Mouse (Mus musculus): ENCODE results near the gene Scn11a. TPM values are rescaled to one million over a fixed set of nuclear protein-coding genes. Genes with fewer than 3 reads are reported as not detected.
A peak's percentile ranks its signal among the peaks of the same experiment; 100 is the strongest.

Gene Scn11a
- polyA plus RNA-seq, 1 experiment, result 0.03 TPM

DNA sequence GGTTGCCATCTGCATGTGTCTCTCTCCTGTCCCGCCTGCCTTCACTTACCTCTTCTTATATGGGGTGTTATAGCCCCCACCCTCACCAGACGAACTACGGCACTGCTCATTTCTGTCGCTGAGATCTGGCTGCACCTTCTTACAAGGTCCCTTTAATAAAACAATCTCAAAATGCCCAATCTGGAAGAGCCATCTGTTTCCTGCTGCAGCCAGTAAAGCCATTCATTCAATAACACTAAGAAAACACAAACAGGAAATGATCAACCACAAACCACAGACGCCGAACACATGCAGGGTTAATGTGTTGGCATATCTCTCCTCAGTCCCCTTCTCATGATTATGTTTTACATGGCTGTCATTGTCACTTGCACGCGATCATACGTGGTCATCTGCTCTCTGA is 1.5 kb downstream of the Scn11a start:
- DNase-seq, result no peak
- H3K27ac ChIP-seq (ENCODE audit: insufficient read depth, low read depth, low read length), result no peak overlapping the region
- H3K4me1 ChIP-seq (ENCODE audit: control insufficient read depth, insufficient read depth, low read length), result no peaks in the 10 kb centered on the region
- no peaks in the 10 kb centered on the region for H3K27me3 ChIP-seq (replicated peaks; ENCODE audit: control insufficient read depth, insufficient read depth, low read length)
- H3K36me3 ChIP-seq (ENCODE audit: control insufficient read depth, insufficient read depth, low read length), result no peaks in the 10 kb centered on the region
- 48% methylated on average over 9 of the region's 9 CpGs for WGBS
- no peak overlapping the region for H3K4me3 ChIP-seq (ENCODE audit: insufficient read depth, low read depth, low read length)
- TF ChIP-seq CTCF (conservative IDR thresholded peaks at IDR 0.05; ENCODE audit: insufficient read depth, insufficient read length, low read depth, low read length) (no peak), POLR2A (IDR thresholded peaks at IDR 0.05; ENCODE audit: low read depth, low read length) (no peak)

- no peak overlapping the region for H3K27ac ChIP-seq (ENCODE audit: insufficient read depth, low read depth, low read length)
- no peak overlapping the region for H3K4me3 ChIP-seq (ENCODE audit: insufficient read depth, low read depth, low read length)
- TF ChIP-seq POLR2A (IDR thresholded peaks at IDR 0.05; ENCODE audit: low read depth, low read length), result no peak
- no peak; the same call in 1 of the 2 replicates for TF ChIP-seq CTCF (conservative IDR thresholded peaks at IDR 0.05; ENCODE audit: insufficient read depth, insufficient read length, low read depth, low read length)
- no peaks in the 10 kb centered on the region for H3K4me1 ChIP-seq (ENCODE audit: control insufficient read depth, insufficient read depth, low read length)
- H3K27me3 ChIP-seq (replicated peaks; ENCODE audit: control insufficient read depth, insufficient read depth, low read length), result no peaks in the 10 kb centered on the region
- no peaks in the 10 kb centered on the region for H3K36me3 ChIP-seq (ENCODE audit: control insufficient read depth, insufficient read depth, low read length)
- no peak for DNase-seq
- 94% methylated on average over 5 of the region's 5 CpGs for WGBS
These were observed 11.6 kb downstream of the Scn11a start for GRCm38 (mm10) chr9:119813631-119814030.

DNA sequence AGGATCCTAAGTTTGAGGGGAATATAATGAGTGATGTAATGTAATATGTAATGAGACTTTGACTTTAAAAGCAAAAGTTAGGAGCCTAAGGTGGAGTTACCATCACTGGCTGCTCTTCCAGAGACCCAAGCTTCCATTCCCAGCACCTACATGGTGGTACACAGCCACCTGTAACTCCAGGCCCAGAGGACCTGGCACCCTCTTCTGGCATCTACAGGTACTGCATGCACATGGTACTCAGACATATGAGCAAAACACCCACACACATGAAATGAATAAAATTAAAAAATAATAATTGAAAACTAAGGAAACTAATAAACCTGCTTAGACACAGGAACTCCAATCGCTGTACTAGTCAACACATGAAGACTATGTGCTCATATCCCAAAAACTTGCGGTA is 18.8 kb downstream of the Scn11a start:
- no peaks in the 10 kb centered on the region for H3K36me3 ChIP-seq (ENCODE audit: control insufficient read depth, insufficient read depth, low read length)
- TF ChIP-seq CTCF (conservative IDR thresholded peaks at IDR 0.05; ENCODE audit: insufficient read depth, insufficient read length, low read depth, low read length) (peak; percentile 35), POLR2A (IDR thresholded peaks at IDR 0.05; ENCODE audit: low read depth, low read length) (no peak)
- 77% methylated on average over 2 of the region's 2 CpGs for WGBS
- no peaks in the 10 kb centered on the region for H3K27me3 ChIP-seq (replicated peaks; ENCODE audit: control insufficient read depth, insufficient read depth, low read length)
- no peak overlapping the region for H3K27ac ChIP-seq (ENCODE audit: insufficient read depth, low read depth, low read length)
- no peak for DNase-seq
- H3K4me3 ChIP-seq (ENCODE audit: insufficient read depth, low read depth, low read length), result no peak overlapping the region
- no peaks in the 10 kb centered on the region for H3K4me1 ChIP-seq (ENCODE audit: control insufficient read depth, insufficient read depth, low read length)

DNA sequence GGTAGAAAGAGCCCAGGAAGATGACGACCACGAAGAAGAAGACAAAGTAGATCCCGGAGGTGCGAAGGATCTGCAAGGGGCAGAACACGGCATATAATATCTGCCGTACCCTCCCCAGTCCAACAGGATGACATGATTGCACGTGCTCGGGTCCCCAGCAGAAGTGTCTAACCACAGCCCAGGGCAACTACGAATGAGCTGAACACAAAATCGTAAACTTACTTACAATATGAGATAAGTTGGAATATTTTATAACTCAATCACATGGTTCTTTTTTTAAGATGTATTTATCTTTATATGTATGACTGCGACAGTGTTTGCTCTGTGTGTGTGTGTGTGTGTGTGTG is 20.8 kb downstream of the Scn11a start:
- Histone ChIP-seq H3K4me1 (ENCODE audit: control insufficient read depth, insufficient read depth, low read length) (no peaks in the 10 kb centered on the region), H3K36me3 (ENCODE audit: control insufficient read depth, insufficient read depth, low read length) (no peaks in the 10 kb centered on the region), H3K27me3 (replicated peaks; ENCODE audit: control insufficient read depth, insufficient read depth, low read length) (no peaks in the 10 kb centered on the region), H3K4me3 (ENCODE audit: insufficient read depth, low read depth, low read length) (no peak overlapping the region), H3K27ac (ENCODE audit: insufficient read depth, low read depth, low read length) (no peak overlapping the region)
- 89% methylated on average over 11 of the region's 11 CpGs for WGBS
- DNase-seq, result no peak
- TF ChIP-seq POLR2A (IDR thresholded peaks at IDR 0.05; ENCODE audit: low read depth, low read length) (no peak), CTCF (conservative IDR thresholded peaks at IDR 0.05; ENCODE audit: insufficient read depth, insufficient read length, low read depth, low read length) (no peak)

GRCm38 (mm10) chr9:119803845-119804500 is 21.3 kb downstream of the Scn11a start:
- no peaks in the 10 kb centered on the region for H3K27me3 ChIP-seq (replicated peaks; ENCODE audit: control insufficient read depth, insufficient read depth, low read length)
- H3K4me3 ChIP-seq (ENCODE audit: insufficient read depth, low read depth, low read length), result no peak overlapping the region
- no peaks in the 10 kb centered on the region for H3K36me3 ChIP-seq (ENCODE audit: control insufficient read depth, insufficient read depth, low read length)
- H3K27ac ChIP-seq (ENCODE audit: insufficient read depth, low read depth, low read length), result no peak overlapping the region
- TF ChIP-seq CTCF (conservative IDR thresholded peaks at IDR 0.05; ENCODE audit: insufficient read depth, insufficient read length, low read depth, low read length) (no peak), POLR2A (IDR thresholded peaks at IDR 0.05; ENCODE audit: low read depth, low read length) (no peak)
- DNase-seq, result no peak
- WGBS, result 74% methylated on average over 15 of the region's 15 CpGs
- no peaks in the 10 kb centered on the region for H3K4me1 ChIP-seq (ENCODE audit: control insufficient read depth, insufficient read depth, low read length)

DNA sequence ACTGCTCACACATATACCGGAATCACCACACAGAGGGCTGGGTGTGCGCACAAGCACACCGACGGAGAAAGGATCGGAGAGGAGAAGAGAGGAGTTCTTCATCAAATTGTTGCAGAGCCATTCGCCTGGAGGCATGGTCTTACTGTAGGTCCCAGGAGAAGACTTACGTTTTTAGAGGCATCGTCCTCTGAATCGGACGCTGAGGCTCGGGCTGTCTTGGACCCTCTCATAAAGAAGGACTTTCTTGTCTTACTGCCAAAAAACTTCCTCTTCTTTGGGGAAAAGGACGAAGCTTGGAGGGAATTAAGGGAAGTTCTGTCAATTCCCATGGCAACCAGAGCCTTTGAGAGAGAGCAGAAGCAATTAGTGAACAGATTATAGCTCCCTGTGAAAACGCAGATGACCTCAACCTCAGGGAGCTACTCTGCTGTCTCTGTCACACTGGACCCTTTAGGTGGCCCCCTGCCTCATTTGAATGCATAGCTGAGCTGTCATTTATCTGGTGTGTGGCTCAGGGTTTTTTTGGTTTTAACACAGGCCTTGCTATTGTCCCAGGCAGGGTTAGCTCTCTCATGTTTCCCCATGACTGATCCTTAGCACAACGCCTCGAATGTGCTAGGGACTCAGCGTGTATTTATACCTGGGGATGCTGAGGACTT is 22.0 kb downstream of the Scn11a start:
- Histone ChIP-seq H3K4me1 (ENCODE audit: control insufficient read depth, insufficient read depth, low read length) (no peaks in the 10 kb centered on the region), H3K36me3 (ENCODE audit: control insufficient read depth, insufficient read depth, low read length) (no peaks in the 10 kb centered on the region), H3K27me3 (replicated peaks; ENCODE audit: control insufficient read depth, insufficient read depth, low read length) (no peaks in the 10 kb centered on the region), H3K4me3 (ENCODE audit: insufficient read depth, low read depth, low read length) (no peak overlapping the region), H3K27ac (ENCODE audit: insufficient read depth, low read depth, low read length) (no peak overlapping the region)
- TF ChIP-seq CTCF (conservative IDR thresholded peaks at IDR 0.05; ENCODE audit: insufficient read depth, insufficient read length, low read depth, low read length) (no peak), POLR2A (IDR thresholded peaks at IDR 0.05; ENCODE audit: low read depth, low read length) (no peak)
- DNase-seq, result no peak
- 66% methylated on average over 16 of the region's 16 CpGs for WGBS

DNA sequence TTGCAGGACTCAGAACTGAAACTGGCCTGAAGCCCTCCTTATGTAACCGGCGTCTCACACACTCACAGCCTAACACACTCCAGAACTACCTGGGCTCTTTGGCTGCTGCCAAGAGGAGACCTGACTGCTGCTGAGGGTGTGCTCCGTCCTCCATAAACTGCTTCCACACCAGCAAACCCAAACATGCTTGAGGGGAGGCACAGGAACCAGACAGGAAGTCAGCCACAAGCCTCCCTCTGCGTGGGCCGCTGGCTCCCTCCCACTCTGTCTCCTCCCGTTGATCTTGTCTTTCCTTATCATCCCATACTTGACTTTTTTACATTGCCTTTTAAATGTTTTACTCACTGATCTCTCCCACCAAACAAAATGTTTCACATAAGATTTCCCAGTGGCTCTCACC is 23.8 kb downstream of the Scn11a start:
- no peaks in the 10 kb centered on the region for H3K4me1 ChIP-seq (ENCODE audit: control insufficient read depth, insufficient read depth, low read length)
- H3K27me3 ChIP-seq (replicated peaks; ENCODE audit: control insufficient read depth, insufficient read depth, low read length), result no peaks in the 10 kb centered on the region
- H3K36me3 ChIP-seq (ENCODE audit: control insufficient read depth, insufficient read depth, low read length), result no peaks in the 10 kb centered on the region
- no peak for DNase-seq
- TF ChIP-seq CTCF (conservative IDR thresholded peaks at IDR 0.05; ENCODE audit: insufficient read depth, insufficient read length, low read depth, low read length) (no peak), POLR2A (IDR thresholded peaks at IDR 0.05; ENCODE audit: low read depth, low read length) (no peak)
- no peak overlapping the region for H3K4me3 ChIP-seq (ENCODE audit: insufficient read depth, low read depth, low read length)
- H3K27ac ChIP-seq (ENCODE audit: insufficient read depth, low read depth, low read length), result no peak overlapping the region
- WGBS, result 32% methylated on average over 6 of the region's 6 CpGs
